Mouse (Mus musculus): ENCODE data around the gene Pgp.

GRCm38 (mm10) chr17:24443409-24443808, 26.8 kb upstream of the Pgp start:
- no peak for TF ChIP-seq CTCF (IDR thresholded peaks at IDR 0.05; ENCODE audit: extremely low read depth, insufficient read depth, low read length)
- TF ChIP-seq POLR2A (IDR thresholded peaks at IDR 0.05; ENCODE audit: extremely low read depth, insufficient read depth, low read length), result no peak

All from cortical plate, adult 2 months (tissue).